Mouse (Mus musculus) neural tube, embryonic 12.5 days (tissue): ENCODE measurements around the gene Stmn1. TPM values are rescaled to one million over a fixed set of nuclear protein-coding genes. Genes with fewer than 3 reads are reported as not detected.
"Not testable (repeated sequence)": the region's sequence is repeated elsewhere in the genome, so short reads cannot be mapped to it uniquely, and the experiment has no call there.

Source experiments
- ATAC-seq: fragments of 200-750 bp; cut with Nextera tagmentation; 2 replicates; pipeline ENCODE4 v1.8.0; 2017; ENCODE audit warnings: low read depth, mild to moderate bottlenecking, moderate TSS enrichment, moderate library complexity; ENCODE audit not compliant: low FRiP score
- H3K27ac ChIP-seq: fragments of 300-500 bp; sonication (generic); 2 replicates; pipeline ENCODE4 v1.5.1; 2016
- H3K27me3 ChIP-seq: fragments of 300-500 bp; sonication (generic); replicated peaks from 2 replicates; pipeline ENCODE4 v1.6.1; 2016; ENCODE audit warnings: mild to moderate bottlenecking
- H3K36me3 ChIP-seq: fragments of 300-500 bp; sonication (generic); 2 replicates; pipeline ENCODE4 v1.6.1; 2016; ENCODE audit warnings: mild to moderate bottlenecking
- H3K4me1 ChIP-seq: fragments of 300-500 bp; sonication (generic); 2 replicates; pipeline ENCODE4 v1.6.1; 2016
- H3K4me2 ChIP-seq: fragments of 300-500 bp; sonication (generic); replicated peaks from 2 replicates; pipeline ENCODE4 v1.6.1; 2016; ENCODE audit warnings: mild to moderate bottlenecking
- H3K4me3 ChIP-seq: fragments of 300-500 bp; sonication (generic); 2 replicates; pipeline ENCODE4 v1.5.1; 2016
- H3K9ac ChIP-seq: fragments of 300-500 bp; sonication (generic); 2 replicates; pipeline ENCODE4 v1.6.1; 2016; ENCODE audit warnings: mild to moderate bottlenecking
- H3K9me3 ChIP-seq: fragments of 300-500 bp; sonication (generic); 2 replicates; pipeline ENCODE4 v1.6.1; 2016; ENCODE audit warnings: mild to moderate bottlenecking
- WGBS: fragments of 180-500 bp; shearing (Covaris S2); methylation state at CpG from one replicate; pipeline ENCODE4 v1.1.7; 2016; 5-methylcytosine and 5-hydroxymethylcytosine counted together
- polyA plus RNA-seq: library from polyadenylated mRNA; unstranded; fragments of >200 nt; fragmentation: Nextera tagmentation; extraction: Ambion mirVana; gene quantifications from 2 replicates; pipeline ENCODE4 v1.2.1, GENCODE M21; 2016

Gene Stmn1
- polyA plus RNA-seq, 1 experiment from 2014 or later: 4,994 TPM

- H3K4me1 ChIP-seq: peaks cover 15% of the 10 kb centered on the region
- ATAC-seq: no peak
- H3K9me3 ChIP-seq: no peaks in the 10 kb centered on the region
- 0 out of 2 replicates have a peak, but pooled peaks cover 3% of the 10 kb centered on the region for H3K27me3 ChIP-seq
- no peak overlapping the region for H3K27ac ChIP-seq
- no peak overlapping the region for H3K4me3 ChIP-seq
- no peak overlapping the region for H3K4me2 ChIP-seq
- WGBS: 69% methylated on average over 16 of the region's 16 CpGs
- H3K36me3 ChIP-seq: no peaks in the 10 kb centered on the region
- no peak overlapping the region for H3K9ac ChIP-seq
These were observed 26.8 kb downstream of the Stmn1 start for GRCm38 (mm10) chr4:134494780-134495545.

DNA sequence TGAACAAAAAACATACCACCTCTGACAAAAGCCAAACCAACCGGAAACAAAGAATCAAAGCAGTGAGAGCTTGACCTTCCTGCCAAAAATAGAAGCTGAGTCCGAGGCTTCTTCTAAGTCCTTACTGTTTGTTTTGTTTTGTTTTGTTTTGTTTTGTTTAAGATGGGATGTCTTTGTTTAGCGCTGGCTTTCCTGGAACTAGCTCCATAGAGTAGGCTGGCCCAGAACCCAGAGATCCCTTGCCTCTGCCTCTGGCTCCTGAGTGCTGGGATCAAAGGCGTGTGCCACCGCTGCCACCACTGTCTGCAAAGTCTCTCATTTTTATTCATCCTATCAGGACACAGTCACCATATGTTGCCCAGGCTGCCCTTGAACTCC, 27.4 kb downstream of the Stmn1 start:
- H3K4me1 ChIP-seq: peaks cover 15% of the 10 kb centered on the region
- no peak overlapping the region for H3K4me2 ChIP-seq
- no peaks in the 10 kb centered on the region for H3K9me3 ChIP-seq
- ATAC-seq: no peak
- 73% methylated on average over 5 of the region's 5 CpGs for WGBS
- no peaks in the 10 kb centered on the region for H3K36me3 ChIP-seq
- no peak overlapping the region for H3K4me3 ChIP-seq
- no peak overlapping the region for H3K27ac ChIP-seq
- H3K9ac ChIP-seq: no peak overlapping the region
- 0 out of 2 replicates have a peak, but pooled peaks cover 3% of the 10 kb centered on the region for H3K27me3 ChIP-seq

- Histone ChIP-seq H3K27ac (no peak within 1 kb of the TSS), H3K4me2 (peak within 1 kb of the TSS; percentile 99), H3K27me3 (0 out of 2 replicates have a peak, but pooled peaks cover 3% of the 10 kb centered on the region), H3K9me3 (no peaks in the 10 kb centered on the region), H3K4me3 (peak within 1 kb of the TSS; percentile 54), H3K9ac (peak within 1 kb of the TSS; percentile 72), H3K36me3 (no peaks in the 10 kb centered on the region), H3K4me1 (peaks cover 15% of the 10 kb centered on the region)
- ATAC-seq: peak; percentile 29
- 3% methylated on average over 35 of the region's 35 CpGs for WGBS
These were observed 28.6 kb downstream of the Stmn1 start, which contains the start of gene Paqr7 for GRCm38 (mm10) chr4:134496595-134497210. TSS of gene Paqr7 (plus strand) at chr4:134496697.

GRCm38 (mm10) chr4:134497223-134497622, 29.1 kb downstream of the Stmn1 start:
- Histone ChIP-seq H3K9me3 (no peaks in the 10 kb centered on the region), H3K27me3 (0 out of 2 replicates have a peak, but pooled peaks cover 3% of the 10 kb centered on the region), H3K4me2 (peak overlapping the region; percentile 99), H3K27ac (no peak overlapping the region), H3K36me3 (no peaks in the 10 kb centered on the region), H3K4me1 (peaks cover 15% of the 10 kb centered on the region), H3K9ac (peak overlapping the region; percentile 72), H3K4me3 (peak overlapping the region; percentile 54)
- WGBS: 10% methylated on average over 6 of the region's 6 CpGs
- ATAC-seq: 0 out of 2 replicates have a peak, but pooled peaks have one; percentile 33

DNA sequence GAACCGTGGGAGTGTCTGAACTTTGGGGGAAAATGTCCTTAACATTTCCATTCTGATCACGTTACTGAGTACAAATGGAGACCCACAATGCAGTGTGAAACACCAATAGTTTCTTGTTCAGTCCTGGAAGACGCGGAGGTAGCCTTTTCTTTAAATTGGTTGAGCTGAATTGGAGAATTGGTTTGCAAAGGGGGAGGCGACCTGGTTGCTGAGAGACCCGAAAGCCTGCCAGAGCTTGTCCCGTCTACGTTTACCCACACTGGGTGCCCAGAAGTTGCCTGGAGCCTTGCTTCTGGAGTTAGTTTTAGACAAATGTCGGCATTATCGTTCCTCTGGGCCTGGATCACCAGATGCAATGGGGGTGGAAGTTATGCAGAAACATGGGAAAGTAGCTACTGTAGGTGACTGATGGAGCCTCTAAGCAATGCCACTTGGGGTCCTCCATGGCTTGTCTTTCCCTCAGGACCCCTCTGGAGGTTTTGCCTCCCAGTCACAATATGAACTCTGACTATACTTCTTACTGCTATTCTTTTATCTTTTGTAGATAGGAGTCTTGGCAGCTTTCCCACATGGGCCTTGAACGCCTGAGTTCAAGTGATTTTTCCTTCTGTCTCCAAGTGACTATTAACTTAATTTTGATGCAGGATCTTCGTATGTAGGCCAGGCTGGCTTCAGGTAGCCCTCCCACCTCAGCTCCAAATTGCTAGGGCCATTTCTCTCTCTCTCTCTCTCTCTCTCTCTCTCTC, 30.0 kb downstream of the Stmn1 start:
- Histone ChIP-seq H3K4me3 (no peak overlapping the region), H3K36me3 (no peaks in the 10 kb centered on the region), H3K4me1 (peaks cover 15% of the 10 kb centered on the region), H3K9ac (no peak overlapping the region), H3K27ac (no peak overlapping the region), H3K9me3 (no peaks in the 10 kb centered on the region), H3K4me2 (peak overlapping the region; percentile 99), H3K27me3 (0 out of 2 replicates have a peak, but pooled peaks cover 3% of the 10 kb centered on the region)
- WGBS: 76% methylated on average over 12 of the region's 12 CpGs
- ATAC-seq: no peak

- H3K36me3 ChIP-seq, H3K27me3 ChIP-seq, H3K27ac ChIP-seq, H3K4me3 ChIP-seq, H3K4me2 ChIP-seq, H3K9me3 ChIP-seq, ATAC-seq, H3K9ac ChIP-seq: not testable (repeated sequence)
- WGBS: 88% methylated on average over 6 of the region's 6 CpGs
- H3K4me1 ChIP-seq: peaks cover 15% of the 10 kb centered on the region
These were observed 30.9 kb downstream of the Stmn1 start for GRCm38 (mm10) chr4:134498983-134499382.

GRCm38 (mm10) chr4:134501095-134501494, 33.0 kb downstream of the Stmn1 start:
- Histone ChIP-seq H3K27ac (no peak overlapping the region), H3K9me3 (no peaks in the 10 kb centered on the region), H3K36me3 (no peaks in the 10 kb centered on the region), H3K4me2 (no peak overlapping the region), H3K4me1 (peaks cover 15% of the 10 kb centered on the region), H3K4me3 (no peak overlapping the region), H3K9ac (no peak overlapping the region), H3K27me3 (0 out of 2 replicates have a peak, but pooled peaks cover under 1% of the 10 kb centered on the region)
- WGBS: 94% methylated on average over 6 of the region's 6 CpGs
- no peak for ATAC-seq

GRCm38 (mm10) chr4:134503686-134504357, 35.7 kb downstream of the Stmn1 start:
- H3K4me1 ChIP-seq: no peaks in the 10 kb centered on the region
- peaks cover 11% of the 10 kb centered on the region; the same call in 1 of the 2 replicates for H3K36me3 ChIP-seq
- WGBS: 77% methylated on average over 4 of the region's 4 CpGs
- H3K4me2 ChIP-seq: no peak overlapping the region
- no peak overlapping the region for H3K4me3 ChIP-seq
- ATAC-seq: no peak
- no peak overlapping the region for H3K27ac ChIP-seq
- H3K9ac ChIP-seq: no peak overlapping the region
- H3K9me3 ChIP-seq: no peaks in the 10 kb centered on the region
- no peaks in the 10 kb centered on the region for H3K27me3 ChIP-seq

GRCm38 (mm10) chr4:134505303-134505789, 37.2 kb downstream of the Stmn1 start:
- no peak for ATAC-seq
- 94% methylated on average over 4 of the region's 4 CpGs for WGBS
- Histone ChIP-seq H3K4me1 (no peaks in the 10 kb centered on the region), H3K9me3 (no peaks in the 10 kb centered on the region), H3K9ac (no peak overlapping the region), H3K4me2 (no peak overlapping the region), H3K27ac (no peak overlapping the region), H3K27me3 (no peaks in the 10 kb centered on the region), H3K4me3 (no peak overlapping the region), H3K36me3 (peaks cover 11% of the 10 kb centered on the region; the same call in 1 of the 2 replicates)

GRCm38 (mm10) chr4:134505966-134506594, 38.0 kb downstream of the Stmn1 start:
- no peak overlapping the region for H3K9ac ChIP-seq
- no peaks in the 10 kb centered on the region for H3K27me3 ChIP-seq
- no peak overlapping the region for H3K4me3 ChIP-seq
- no peak for ATAC-seq
- no peak overlapping the region for H3K4me2 ChIP-seq
- WGBS: 83% methylated on average over 3 of the region's 4 CpGs
- H3K9me3 ChIP-seq: no peaks in the 10 kb centered on the region
- H3K4me1 ChIP-seq: peaks cover 1% of the 10 kb centered on the region; the same call in 1 of the 2 replicates
- peaks cover 11% of the 10 kb centered on the region; the same call in 1 of the 2 replicates for H3K36me3 ChIP-seq
- no peak overlapping the region for H3K27ac ChIP-seq

DNA sequence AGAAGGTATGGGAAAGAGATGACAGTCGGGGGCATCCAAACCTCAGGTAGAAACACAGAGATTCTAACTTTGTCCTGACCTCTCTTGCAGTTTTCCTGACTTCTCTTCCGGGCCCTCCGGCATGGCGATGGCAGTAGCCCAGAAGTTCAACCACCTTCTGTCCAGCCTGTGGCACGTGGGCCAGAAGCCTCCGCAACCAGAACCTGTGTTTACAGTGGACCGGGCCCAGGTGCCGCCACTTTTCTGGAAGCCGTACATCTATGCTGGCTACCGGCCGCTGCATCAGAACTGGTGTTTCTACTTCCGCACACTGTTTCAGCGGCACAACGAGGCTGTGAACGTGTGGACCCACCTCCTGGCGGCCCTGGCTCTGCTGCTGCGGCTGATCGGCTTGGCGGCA, 38.6 kb downstream of the Stmn1 start:
- 90% methylated on average over 19 of the region's 19 CpGs for WGBS
- Histone ChIP-seq H3K27ac (no peak overlapping the region), H3K4me1 (peaks cover 3% of the 10 kb centered on the region; the same call in 1 of the 2 replicates), H3K27me3 (no peaks in the 10 kb centered on the region), H3K4me2 (no peak overlapping the region), H3K9me3 (no peaks in the 10 kb centered on the region), H3K4me3 (no peak overlapping the region), H3K36me3 (peaks cover 11% of the 10 kb centered on the region; the same call in 1 of the 2 replicates), H3K9ac (no peak overlapping the region)
- no peak for ATAC-seq
